Mouse (Mus musculus): ENCODE measurements around the gene Ripply3.
A peak's percentile ranks its signal among the peaks of the same experiment; 100 is the strongest.

Ripply3 gene

DNA sequence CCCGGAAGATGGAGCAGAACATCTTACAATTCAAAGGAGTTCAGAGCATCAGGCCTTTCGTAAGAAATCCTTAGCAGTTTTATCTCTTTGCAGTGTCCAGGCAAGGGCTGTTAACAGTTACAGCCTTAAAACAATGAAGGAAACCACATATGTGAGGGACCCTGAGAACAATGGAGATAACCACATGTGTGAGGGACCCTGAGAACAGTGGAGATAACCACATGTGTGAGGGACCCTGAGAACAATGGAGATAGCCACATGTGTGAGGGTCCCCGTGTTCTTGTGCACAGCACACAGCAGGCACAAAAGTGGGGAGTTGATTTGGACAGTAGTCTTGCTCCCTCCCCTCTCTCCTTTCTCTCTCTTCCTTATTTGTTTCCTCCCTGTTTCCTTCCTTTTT is 29.9 kb downstream of the Ripply3 start:
- no peak for DNase-seq (ENCODE audit: low spot score in 2 of 2)

DNA sequence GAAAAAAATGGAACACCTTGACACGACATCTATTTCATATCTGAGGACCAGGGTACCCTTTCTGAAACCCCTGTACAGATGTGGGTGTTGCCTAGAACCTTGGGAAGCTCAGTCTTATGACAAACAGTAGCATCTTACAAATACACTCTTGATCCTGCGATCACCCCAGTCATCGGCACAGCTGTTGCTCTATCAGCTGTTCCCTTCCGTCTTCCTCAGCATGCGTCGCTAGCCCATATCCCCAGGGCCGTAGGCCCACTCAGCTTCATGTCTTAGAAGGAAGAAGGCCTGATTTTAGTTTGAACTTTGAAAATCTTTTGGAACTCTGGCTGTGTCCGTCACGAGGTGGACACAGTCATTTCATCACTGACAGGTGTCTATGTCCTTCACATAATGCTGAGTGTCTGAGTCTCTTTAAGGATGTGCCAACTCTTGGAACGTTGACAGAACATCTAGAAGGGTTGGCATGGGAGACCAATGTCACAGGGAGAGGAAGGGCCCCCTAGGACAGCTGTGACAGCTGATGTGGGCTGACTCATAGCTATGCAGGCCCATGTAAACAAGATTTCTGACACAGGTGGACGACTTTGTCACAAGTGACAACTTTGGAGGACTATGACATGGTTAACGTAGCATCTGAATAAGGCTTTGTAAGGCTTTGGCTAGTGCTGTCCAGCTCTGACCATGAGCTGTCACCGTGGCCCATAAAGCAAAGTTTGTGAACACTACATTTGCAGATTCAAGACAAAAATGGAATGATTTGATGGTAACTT is 32.5 kb downstream of the Ripply3 start:
- no peak for DNase-seq (ENCODE audit: low spot score in 2 of 2)

DNA sequence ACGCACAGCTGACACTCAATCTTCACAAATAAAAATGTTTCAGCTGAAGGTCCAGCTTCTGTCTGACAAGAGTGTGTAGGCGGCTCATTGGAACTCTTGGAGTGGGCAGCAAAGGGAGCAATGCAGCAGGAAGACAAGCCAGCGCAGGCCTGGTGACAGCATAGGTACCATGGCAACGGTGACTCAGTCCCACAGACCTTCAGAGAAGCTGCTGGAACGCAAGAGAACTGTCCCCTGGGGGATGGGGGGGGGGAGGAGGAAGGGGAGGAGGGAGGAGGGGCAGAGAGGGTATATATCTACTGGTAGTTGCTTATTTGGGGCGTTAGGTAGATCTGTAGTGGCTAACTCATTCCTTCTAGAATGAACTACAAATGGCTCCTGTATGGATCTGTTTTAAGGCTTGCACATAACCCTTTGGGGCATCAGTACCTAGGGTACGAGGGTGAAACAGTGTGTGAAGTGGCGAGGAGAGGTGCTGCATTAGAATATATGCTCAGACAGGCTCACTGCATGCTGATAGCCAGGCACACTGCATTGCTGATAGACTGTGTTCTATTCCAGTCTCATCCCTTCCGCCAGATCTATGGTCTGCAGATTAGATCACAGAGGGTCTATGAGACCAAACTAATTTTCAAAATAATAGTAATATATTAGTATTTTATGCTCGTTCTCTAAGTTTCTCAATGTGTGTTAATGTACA is 34.1 kb downstream of the Ripply3 start:
- DNase-seq (ENCODE audit: low spot score in 2 of 2) = peak; percentile 87 to 91

DNA sequence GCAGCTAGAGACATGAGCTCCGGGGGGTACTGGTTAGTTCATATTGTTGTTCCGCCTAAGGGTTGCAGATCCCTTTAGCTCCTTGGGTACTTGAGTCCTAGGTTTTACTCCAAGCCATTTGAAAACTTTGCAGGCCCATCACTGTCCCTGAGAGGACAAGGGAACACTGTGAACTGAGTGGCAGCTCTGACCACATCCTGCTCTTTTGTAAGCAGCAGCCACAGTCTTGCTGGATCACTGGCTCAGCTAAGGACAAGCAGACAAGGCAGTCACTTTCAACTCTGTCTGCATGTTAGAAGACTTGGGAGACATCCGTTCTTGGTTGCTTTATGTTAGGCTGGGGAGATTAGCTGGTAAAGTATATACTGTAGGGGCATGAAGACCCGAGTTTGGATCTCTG is 35.6 kb downstream of the Ripply3 start:
- DNase-seq (ENCODE audit: low spot score in 2 of 2) = no peak

DNA sequence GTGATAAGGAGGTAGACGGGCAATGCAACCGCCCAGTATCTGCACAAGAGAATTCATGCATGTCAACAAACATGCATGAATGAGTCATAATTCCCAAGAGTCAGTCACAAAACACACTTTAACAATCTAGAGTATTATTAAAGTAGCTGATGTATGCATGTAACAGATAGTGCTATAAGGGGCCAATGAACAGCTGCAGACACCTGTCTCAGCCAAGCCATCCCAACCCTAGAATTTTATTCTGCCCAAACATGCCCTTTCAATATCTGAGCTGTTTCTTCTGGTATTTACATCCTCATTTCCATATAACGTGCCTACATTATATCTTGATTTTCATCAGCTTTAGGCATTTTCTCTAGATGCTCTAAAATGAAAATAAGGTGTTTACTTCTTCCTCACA is 37.2 kb downstream of the Ripply3 start:
- DNase-seq (ENCODE audit: low spot score in 2 of 2) = no peak

DNA sequence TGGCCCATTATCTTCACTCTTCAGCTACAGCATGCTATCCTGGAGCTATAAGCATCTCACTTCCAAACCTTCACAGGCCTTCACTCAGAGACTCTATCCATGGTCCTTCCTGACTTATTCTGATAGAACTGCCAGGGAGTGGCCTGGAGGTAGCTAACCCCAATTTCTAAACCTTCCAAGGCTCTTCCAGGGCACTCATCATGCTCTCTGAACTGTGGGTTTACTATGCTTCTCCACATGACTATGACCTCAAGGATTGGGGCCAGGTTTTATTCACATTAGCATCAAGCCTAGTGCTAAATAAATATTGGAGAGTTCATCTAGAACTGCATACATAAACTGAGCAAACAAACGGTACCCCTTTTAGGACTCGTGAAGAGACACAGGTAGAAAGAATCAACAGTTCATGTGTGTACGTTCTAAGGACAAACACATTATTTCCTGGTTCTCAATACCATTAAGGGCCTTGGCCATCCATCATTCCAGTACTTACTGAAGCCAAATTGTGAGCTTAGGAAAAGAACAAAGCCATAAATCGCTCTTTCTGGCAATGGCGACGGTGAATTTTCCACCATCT is 41.5 kb downstream of the Ripply3 start:
- no peak for DNase-seq (ENCODE audit: low spot score in 2 of 2)

DNA sequence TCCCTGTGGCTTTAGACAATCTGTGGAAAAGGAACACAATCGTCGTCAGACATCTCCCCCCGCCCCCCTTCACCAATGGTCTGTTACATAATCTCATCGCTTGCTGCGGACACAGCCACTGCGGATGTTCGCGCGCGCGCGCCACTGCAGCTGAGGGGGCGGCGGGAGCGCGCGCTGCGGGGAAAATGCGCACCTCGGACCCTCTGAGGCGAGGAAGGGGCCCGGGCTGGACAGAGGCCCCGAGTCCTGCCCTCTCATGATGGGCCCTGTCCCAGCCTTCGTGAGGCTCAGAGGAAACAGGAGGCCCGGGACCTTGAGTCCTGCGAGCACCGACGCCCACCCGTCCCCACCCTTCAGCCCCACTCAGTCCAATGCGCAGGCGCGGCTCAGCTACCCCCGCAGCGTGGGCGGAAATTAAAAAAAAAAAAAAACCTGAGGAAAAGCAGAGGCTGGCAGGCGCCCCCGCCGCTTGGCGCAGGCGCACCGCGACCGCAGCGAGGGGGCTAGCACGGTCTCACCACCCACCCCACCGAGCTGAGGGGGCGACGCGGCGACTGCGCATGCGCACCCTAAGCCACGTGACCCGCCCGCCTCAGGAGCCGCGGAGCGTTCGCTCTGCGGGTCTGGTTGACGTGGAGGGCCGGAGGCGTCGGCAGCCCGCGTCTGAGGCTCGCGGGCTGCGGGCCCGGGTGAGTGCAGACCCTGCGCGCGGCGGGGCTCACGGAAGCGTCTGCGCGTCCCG is 42.1 kb downstream of the Ripply3 start, which contains the start of gene Ttc3:
Gene Ttc3 (plus strand): TSS at position 446 of the 742 bp plus-strand sequence.
- peak; percentile 94 for DNase-seq (ENCODE audit: low spot score in 2 of 2)

DNA sequence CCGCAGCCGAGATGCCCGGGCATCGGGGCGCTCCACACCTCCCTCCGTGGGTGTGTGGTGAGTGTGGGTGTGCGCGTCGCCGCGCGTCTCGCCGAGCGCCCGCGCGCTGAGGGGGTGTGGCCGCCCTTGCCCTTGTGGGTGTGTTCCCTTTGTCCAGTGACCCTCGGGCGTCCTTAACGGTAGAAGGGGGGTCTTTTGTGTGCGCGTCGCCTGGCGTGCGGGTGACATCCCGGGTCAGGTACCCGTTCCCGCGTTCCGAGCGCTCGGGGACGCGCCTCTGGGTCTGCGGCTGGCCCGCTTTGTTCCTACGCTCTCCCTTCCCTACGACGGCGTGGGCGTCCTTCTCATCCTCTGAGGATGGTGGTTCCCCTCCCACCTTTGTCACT is 42.7 kb downstream of the Ripply3 start:
- peak in 1 of 2 experiments; percentile 68 for DNase-seq (ENCODE audit: low spot score in 2 of 2)

DNA sequence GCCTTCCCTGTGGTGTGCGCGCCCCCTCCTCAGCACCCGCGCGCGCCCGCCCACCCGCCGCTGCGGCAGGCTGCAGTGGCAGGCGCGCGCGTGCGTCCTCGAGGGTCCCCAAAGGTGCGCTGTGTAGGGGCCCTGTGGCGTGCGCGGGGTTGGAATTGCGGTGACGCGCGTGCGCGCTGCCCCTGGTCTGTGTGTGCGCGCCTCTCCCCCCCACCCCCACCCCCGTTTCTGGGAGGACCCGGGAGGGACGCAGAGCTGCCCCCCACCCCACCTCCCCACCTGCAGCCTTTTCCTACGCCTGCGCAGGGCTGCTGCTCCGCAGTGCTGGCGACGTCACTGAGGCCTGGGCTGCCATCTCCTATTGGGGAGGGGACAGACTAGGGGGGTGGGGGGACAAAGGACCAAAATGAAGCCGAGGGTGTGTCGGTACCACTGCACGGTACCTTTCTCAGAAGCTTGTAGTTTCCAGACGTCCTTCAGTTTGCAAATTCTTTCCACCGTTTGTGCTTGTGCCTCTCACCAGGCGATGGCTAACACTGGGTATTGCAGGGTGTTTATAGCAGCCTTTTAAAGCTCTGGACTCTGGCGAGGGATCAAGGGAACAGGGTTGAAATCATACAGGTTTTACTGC is 43.2 kb downstream of the Ripply3 start, which contains the start of gene Pigp:
Gene Pigp (minus strand): TSS at position 542 of the 631 bp plus-strand sequence.
- DNase-seq (ENCODE audit: low spot score in 2 of 2) = peak; percentile 49 to 70

DNA sequence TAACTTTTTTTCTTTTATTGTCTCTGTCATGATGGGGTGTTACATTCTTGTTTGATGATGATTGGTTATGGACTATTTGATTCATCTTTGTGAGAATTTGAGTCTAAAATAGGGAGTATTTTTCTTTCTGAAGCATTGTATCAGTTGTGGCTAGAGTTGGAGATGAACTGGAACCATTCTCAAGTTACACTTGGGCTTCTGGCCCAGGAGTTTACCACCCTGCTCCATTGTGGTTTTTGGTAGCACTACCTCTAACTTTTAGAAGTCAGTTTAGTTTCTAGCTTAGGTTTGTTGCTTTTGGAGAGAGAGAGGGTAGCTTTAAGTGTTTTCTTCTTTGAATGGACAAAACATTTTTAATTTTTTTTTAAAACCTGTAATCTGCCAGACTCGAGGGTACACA is 51.2 kb downstream of the Ripply3 start:
- no peak for DNase-seq (ENCODE audit: low spot score in 2 of 2)

DNA sequence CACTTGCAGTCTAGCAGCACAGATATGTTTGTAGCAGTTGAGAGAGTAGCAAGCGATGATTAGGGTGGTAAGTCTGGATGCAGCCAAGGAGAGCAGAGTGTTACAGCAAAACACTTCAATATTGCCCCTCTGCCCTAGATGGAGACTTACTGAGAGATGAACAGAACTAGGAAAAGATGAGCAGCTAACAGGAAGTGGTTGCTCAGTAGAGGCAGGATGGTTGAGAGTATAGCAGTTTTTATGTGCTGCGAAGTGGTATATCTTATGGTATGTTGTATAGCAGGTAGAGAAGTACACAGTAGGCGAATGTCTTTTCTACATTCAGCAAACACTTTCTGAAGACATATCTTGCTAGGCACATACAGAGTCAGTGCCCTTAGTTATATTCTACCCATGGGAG is 55.1 kb downstream of the Ripply3 start:
- DNase-seq (ENCODE audit: low spot score in 2 of 2) = no peak
